Mouse (Mus musculus): ENCODE measurements at regions not wholly inside any gene's neighbourhood (a gene's known extent, or its start where the extent isn't known, plus 50 kb on each side); places are given as distances from the start of the nearest gene placed in this dataset.

DNA sequence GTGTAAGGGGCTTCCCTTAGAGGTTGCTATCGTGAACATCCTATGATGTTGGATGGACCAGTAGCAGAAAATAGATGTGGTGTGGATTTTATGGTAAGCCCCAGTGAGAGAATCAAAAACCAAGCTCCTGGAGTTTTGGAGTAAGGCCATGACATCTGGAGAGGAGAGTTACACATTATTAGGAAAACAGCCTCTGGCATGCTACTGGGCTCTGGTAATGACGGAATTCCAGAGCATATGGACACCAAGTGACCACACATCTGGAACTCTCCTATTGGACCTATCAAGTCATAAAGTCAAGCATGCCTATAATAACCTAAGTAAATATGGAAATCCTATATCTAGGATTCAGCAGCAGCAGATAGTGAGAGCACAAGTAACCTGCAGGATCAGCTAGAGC lies 240.8 kb downstream of the Fgf10 start:
- H3K4me1 ChIP-seq (replicated peaks; ENCODE audit: control insufficient read depth in 2 of 2, insufficient read depth in 2 of 2, low read length in 1 of 2): no peaks in the 10 kb centered on the region
- H3K4me2 ChIP-seq (ENCODE audit: low read depth): no peak overlapping the region
- H3K27ac ChIP-seq: no peak overlapping the region
- no peaks in the 10 kb centered on the region for H3K9me3 ChIP-seq (ENCODE audit: control insufficient read depth, low read length)
- no peaks in the 10 kb centered on the region for H3K27me3 ChIP-seq (ENCODE audit: control insufficient read depth, insufficient read depth, low read length)
- no peak overlapping the region for H3K9ac ChIP-seq (replicated peaks)
- DNase-seq (ENCODE audit: low read depth in 3 of 3, low spot score in 3 of 3) (no peak), ATAC-seq (ENCODE audit: insufficient read depth) (no peak)
- TF ChIP-seq CTCF (IDR thresholded peaks at IDR 0.05; ENCODE audit: low read depth) (no peak), EP300 (IDR thresholded peaks at IDR 0.05; ENCODE audit: low read depth) (no peak)
- H3K4me3 ChIP-seq (ENCODE audit: insufficient read depth in 1 of 2, low read depth in 2 of 2, low read length in 2 of 2): no peak overlapping the region
- no peaks in the 10 kb centered on the region for H3K36me3 ChIP-seq (replicated peaks; ENCODE audit: control insufficient read depth, insufficient read depth, low read depth)
- 64% methylated on average over 2 of the region's 2 CpGs for WGBS (ENCODE audit: insufficient replicate concordance)

DNA sequence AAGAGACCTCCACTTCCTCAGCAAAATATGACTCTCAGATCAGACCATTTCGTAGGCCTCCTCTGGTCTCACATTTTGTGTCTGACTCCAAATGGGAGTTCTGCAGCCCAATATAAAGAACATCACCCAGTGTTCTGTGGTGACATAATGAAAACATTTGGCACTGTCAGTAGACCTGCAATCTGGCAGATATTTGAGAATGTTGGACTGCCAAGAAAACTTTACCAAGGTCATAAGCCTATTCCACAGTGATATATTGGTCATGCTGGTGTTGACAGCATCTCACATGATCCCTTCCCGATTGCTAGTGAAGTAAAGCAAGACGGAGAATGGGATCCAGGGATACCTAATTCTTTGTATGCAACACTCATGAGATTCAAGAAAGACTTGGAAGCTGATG lies 271.2 kb downstream of the Fgf10 start:
- DNase-seq (ENCODE audit: low read depth in 3 of 3, low spot score in 3 of 3) (no peak), ATAC-seq (ENCODE audit: insufficient read depth) (no peak)
- H3K9me3 ChIP-seq (ENCODE audit: control insufficient read depth, low read length): no peaks in the 10 kb centered on the region
- no peak overlapping the region for H3K4me2 ChIP-seq (ENCODE audit: low read depth)
- TF ChIP-seq CTCF (IDR thresholded peaks at IDR 0.05; ENCODE audit: low read depth): no peak
- no peak for TF ChIP-seq EP300 (IDR thresholded peaks at IDR 0.05; ENCODE audit: low read depth)
- H3K9ac ChIP-seq (replicated peaks): no peak overlapping the region
- H3K27ac ChIP-seq: no peak overlapping the region
- H3K4me3 ChIP-seq (ENCODE audit: insufficient read depth in 1 of 2, low read depth in 2 of 2, low read length in 2 of 2): no peak overlapping the region
- no peaks in the 10 kb centered on the region for H3K27me3 ChIP-seq (ENCODE audit: control insufficient read depth, insufficient read depth, low read length)
- no peaks in the 10 kb centered on the region for H3K4me1 ChIP-seq (replicated peaks; ENCODE audit: control insufficient read depth in 2 of 2, insufficient read depth in 2 of 2, low read length in 1 of 2)
- 53% methylated on average over 3 of the region's 3 CpGs for WGBS (ENCODE audit: insufficient replicate concordance)
- no peaks in the 10 kb centered on the region for H3K36me3 ChIP-seq (replicated peaks; ENCODE audit: control insufficient read depth, insufficient read depth, low read depth)

DNA sequence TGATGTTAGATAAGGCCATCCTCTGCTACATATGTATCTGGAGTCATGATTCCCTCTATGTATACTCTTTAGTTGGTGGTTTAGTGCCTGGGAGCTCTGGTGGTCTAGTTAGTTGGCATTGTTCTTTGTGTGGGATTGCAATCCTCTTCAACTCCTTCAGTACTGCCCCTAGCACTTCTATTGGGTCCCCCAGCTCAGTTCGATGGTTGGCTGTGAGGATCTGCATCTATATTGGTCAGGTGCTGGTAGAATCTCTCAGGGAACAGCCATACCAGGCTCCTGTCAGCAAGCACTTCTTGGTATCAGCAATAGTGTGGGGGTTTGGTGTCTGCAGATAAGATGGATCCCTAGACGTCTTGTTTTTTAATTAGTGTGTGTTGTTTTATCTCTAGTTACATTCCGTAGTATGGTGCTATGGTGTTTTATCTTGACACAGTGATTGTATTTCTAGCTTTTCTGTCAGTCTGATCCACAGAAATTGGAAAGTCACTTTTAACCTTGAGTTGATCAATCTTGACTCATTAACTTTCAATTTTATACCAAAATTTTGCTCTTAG lies 296.6 kb downstream of the Fgf10 start:
- Histone ChIP-seq H3K4me1 (replicated peaks; ENCODE audit: control insufficient read depth in 2 of 2, insufficient read depth in 2 of 2, low read length in 1 of 2) (no peaks in the 10 kb centered on the region), H3K9ac (replicated peaks) (no peak overlapping the region), H3K4me3 (ENCODE audit: insufficient read depth in 1 of 2, low read depth in 2 of 2, low read length in 2 of 2) (no peak overlapping the region), H3K4me2 (ENCODE audit: low read depth) (no peak overlapping the region), H3K27me3 (ENCODE audit: control insufficient read depth, insufficient read depth, low read length) (no peaks in the 10 kb centered on the region), H3K9me3 (ENCODE audit: control insufficient read depth, low read length) (no peaks in the 10 kb centered on the region), H3K36me3 (replicated peaks; ENCODE audit: control insufficient read depth, insufficient read depth, low read depth) (no peaks in the 10 kb centered on the region), H3K27ac (no peak overlapping the region)
- ATAC-seq (ENCODE audit: insufficient read depth) (no peak), DNase-seq (ENCODE audit: low read depth in 3 of 3, low spot score in 3 of 3) (no peak)
- 22% methylated on average over 3 of the region's 3 CpGs for WGBS (ENCODE audit: insufficient replicate concordance)
- TF ChIP-seq CTCF (IDR thresholded peaks at IDR 0.05; ENCODE audit: low read depth) (no peak), EP300 (IDR thresholded peaks at IDR 0.05; ENCODE audit: low read depth) (no peak)

DNA sequence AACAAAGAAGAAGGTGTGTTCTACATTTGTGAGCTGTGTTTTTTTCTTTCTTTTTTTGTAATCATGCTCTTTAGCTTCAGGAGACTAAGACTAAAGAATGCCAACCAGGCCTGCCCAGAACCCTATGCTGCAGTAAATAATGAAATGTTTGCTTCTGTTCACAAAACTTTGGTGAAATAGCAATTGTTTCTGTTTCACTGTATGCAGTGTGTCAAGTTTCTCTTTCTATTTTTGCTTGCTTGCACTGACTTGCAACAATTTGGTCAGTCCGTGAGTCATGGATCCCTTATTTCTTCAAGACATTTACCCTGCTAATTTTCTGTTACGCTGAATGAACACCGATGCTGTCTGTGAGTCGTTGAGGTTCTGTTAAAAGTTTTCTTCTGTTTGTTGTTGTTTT lies 298.1 kb downstream of the Fgf10 start:
- Histone ChIP-seq H3K27ac (no peak overlapping the region), H3K4me3 (ENCODE audit: insufficient read depth in 1 of 2, low read depth in 2 of 2, low read length in 2 of 2) (no peak overlapping the region)

DNA sequence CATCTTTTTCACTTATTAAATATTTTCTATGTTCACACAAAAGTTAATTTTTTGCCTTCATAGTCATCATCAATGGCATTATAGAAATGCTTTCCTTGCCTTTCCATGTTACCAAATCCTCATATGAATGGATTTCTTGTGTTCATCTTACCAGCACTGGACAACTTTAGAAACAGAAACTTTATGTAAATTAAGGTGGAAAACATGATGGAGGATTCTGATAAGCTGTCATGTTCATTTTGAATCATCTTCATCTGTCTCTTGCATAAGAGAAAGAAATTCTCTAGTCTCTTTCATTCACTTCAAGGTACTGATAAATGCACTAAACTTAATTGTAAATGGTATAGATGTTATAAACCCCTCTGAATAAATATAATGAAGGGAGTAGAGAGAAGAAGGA lies 305.4 kb downstream of the Fgf10 start:
- no peaks in the 10 kb centered on the region for H3K4me1 ChIP-seq (replicated peaks; ENCODE audit: control insufficient read depth in 2 of 2, insufficient read depth in 2 of 2, low read length in 1 of 2)
- H3K4me3 ChIP-seq (ENCODE audit: insufficient read depth in 1 of 2, low read depth in 2 of 2, low read length in 2 of 2): no peak overlapping the region
- TF ChIP-seq EP300 (IDR thresholded peaks at IDR 0.05; ENCODE audit: low read depth) (no peak), CTCF (IDR thresholded peaks at IDR 0.05; ENCODE audit: low read depth) (no peak)
- ATAC-seq (ENCODE audit: insufficient read depth) (no peak), DNase-seq (ENCODE audit: low read depth in 3 of 3, low spot score in 3 of 3) (no peak)
- no peak overlapping the region for H3K4me2 ChIP-seq (ENCODE audit: low read depth)
- no peak overlapping the region for H3K9ac ChIP-seq (replicated peaks)
- no peak overlapping the region for H3K27ac ChIP-seq
- no peaks in the 10 kb centered on the region for H3K9me3 ChIP-seq (ENCODE audit: control insufficient read depth, low read length)
- no peaks in the 10 kb centered on the region for H3K27me3 ChIP-seq (ENCODE audit: control insufficient read depth, insufficient read depth, low read length)
- no peaks in the 10 kb centered on the region for H3K36me3 ChIP-seq (replicated peaks; ENCODE audit: control insufficient read depth, insufficient read depth, low read depth)

More for the DNA sequence above, 298.1 kb downstream of the Fgf10 start:
- ATAC-seq (ENCODE audit: insufficient read depth) (no peak), DNase-seq (ENCODE audit: low read depth in 3 of 3, low spot score in 3 of 3) (no peak)
- 60% methylated on average over 4 of the region's 4 CpGs for WGBS (ENCODE audit: insufficient replicate concordance)
- no peak for TF ChIP-seq EP300 (IDR thresholded peaks at IDR 0.05; ENCODE audit: low read depth)
- TF ChIP-seq CTCF (IDR thresholded peaks at IDR 0.05; ENCODE audit: low read depth): no peak
- Histone ChIP-seq H3K9ac (replicated peaks) (no peak overlapping the region), H3K27me3 (ENCODE audit: control insufficient read depth, insufficient read depth, low read length) (no peaks in the 10 kb centered on the region), H3K4me2 (ENCODE audit: low read depth) (no peak overlapping the region), H3K4me1 (replicated peaks; ENCODE audit: control insufficient read depth in 2 of 2, insufficient read depth in 2 of 2, low read length in 1 of 2) (no peaks in the 10 kb centered on the region), H3K36me3 (replicated peaks; ENCODE audit: control insufficient read depth, insufficient read depth, low read depth) (no peaks in the 10 kb centered on the region), H3K9me3 (ENCODE audit: control insufficient read depth, low read length) (no peaks in the 10 kb centered on the region)
